Mouse (Mus musculus) right cerebral cortex, postnatal 14 days (tissue): ENCODE data around the gene A4galt.
"Not testable (repeated sequence)": the region's sequence is repeated elsewhere in the genome, so short reads cannot be mapped to it uniquely, and the experiment has no call there.

Source experiments
- DNase-seq: peaks from one replicate; pipeline ENCODE4 v3.0.0; 2022

A4galt gene

GRCm38 (mm10) chr15:83251176-83252004 lies at the start of gene A4galt:
Gene A4galt (minus strand): TSS chr15:83251774.
- peak; percentile 16 for DNase-seq

GRCm38 (mm10) chr15:83299916-83300582 lies 48.5 kb upstream of the A4galt start:
- DNase-seq, result no peak

- no peak for DNase-seq
Measured at GRCm38 (mm10) chr15:83299450-83299849, 47.9 kb upstream of the A4galt start.

- no peak for DNase-seq
Measured at GRCm38 (mm10) chr15:83298810-83299209, 47.2 kb upstream of the A4galt start.

- DNase-seq, result no peak
Measured at GRCm38 (mm10) chr15:83298313-83298712, 46.7 kb upstream of the A4galt start.

GRCm38 (mm10) chr15:83296771-83297311 lies 45.3 kb upstream of the A4galt start:
- DNase-seq, result no peak

GRCm38 (mm10) chr15:83296050-83296449 lies 44.5 kb upstream of the A4galt start:
- DNase-seq, result no peak

GRCm38 (mm10) chr15:83294954-83295353 lies 43.4 kb upstream of the A4galt start:
- no peak for DNase-seq

- DNase-seq, result no peak
Measured at GRCm38 (mm10) chr15:83293706-83294645, 42.4 kb upstream of the A4galt start.

GRCm38 (mm10) chr15:83293144-83293543 lies 41.6 kb upstream of the A4galt start:
- DNase-seq, result no peak

- no peak for DNase-seq
Measured at GRCm38 (mm10) chr15:83292261-83293056, 40.9 kb upstream of the A4galt start.

GRCm38 (mm10) chr15:83290899-83291298 lies 39.3 kb upstream of the A4galt start:
- no peak for DNase-seq

GRCm38 (mm10) chr15:83284828-83285227 lies 33.3 kb upstream of the A4galt start:
- DNase-seq, result no peak

GRCm38 (mm10) chr15:83282397-83282796 lies 30.8 kb upstream of the A4galt start:
- no peak for DNase-seq

GRCm38 (mm10) chr15:83281303-83281702 lies 29.7 kb upstream of the A4galt start:
- DNase-seq, result no peak

GRCm38 (mm10) chr15:83278579-83278978 lies 27.0 kb upstream of the A4galt start:
- DNase-seq, result no peak

- DNase-seq, result peak; percentile 33
Measured at GRCm38 (mm10) chr15:83277451-83277850, 25.9 kb upstream of the A4galt start.

GRCm38 (mm10) chr15:83274237-83274636 lies 22.7 kb upstream of the A4galt start:
- DNase-seq, result not testable (repeated sequence)

- DNase-seq, result no peak
Measured at GRCm38 (mm10) chr15:83273017-83273416, 21.4 kb upstream of the A4galt start.

- not testable (repeated sequence) for DNase-seq
Measured at GRCm38 (mm10) chr15:83271221-83271620, 19.6 kb upstream of the A4galt start.

GRCm38 (mm10) chr15:83269985-83270384 lies 18.4 kb upstream of the A4galt start:
- not testable (repeated sequence) for DNase-seq

GRCm38 (mm10) chr15:83268428-83268827 lies 16.9 kb upstream of the A4galt start:
- not testable (repeated sequence) for DNase-seq
